Mouse (Mus musculus) kidney, embryonic 15.5 days (tissue): ENCODE measurements around the gene Zfp354a. TPM values are rescaled to one million over a fixed set of nuclear protein-coding genes. Genes with fewer than 3 reads are reported as not detected.
A peak's percentile ranks its signal among the peaks of the same experiment; 100 is the strongest.

Source experiments
- ATAC-seq: fragments of 200-750 bp; cut with Nextera tagmentation; replicated peaks from 2 replicates; pipeline ENCODE4 v1.8.0; 2017; ENCODE audit warnings: moderate TSS enrichment; ENCODE audit not compliant: low FRiP score
- H3K27ac ChIP-seq: fragments of 300-500 bp; sonication (generic); 2 replicates; pipeline ENCODE4 v1.5.1; 2015; ENCODE audit warnings: mild to moderate bottlenecking, inconsistent platforms
- H3K27me3 ChIP-seq: fragments of 300-500 bp; sonication (generic); 2 replicates; pipeline ENCODE4 v1.6.1; 2015; ENCODE audit warnings: inconsistent platforms
- H3K36me3 ChIP-seq: fragments of 300-500 bp; sonication (generic); 2 replicates; pipeline ENCODE4 v1.6.1; 2015; ENCODE audit warnings: inconsistent platforms
- H3K4me1 ChIP-seq: fragments of 300-500 bp; sonication (generic); 2 replicates; pipeline ENCODE4 v1.6.1; 2015; ENCODE audit warnings: inconsistent platforms
- H3K4me2 ChIP-seq: fragments of 300-500 bp; sonication (generic); 2 replicates; pipeline ENCODE4 v1.6.1; 2015; ENCODE audit warnings: moderate library complexity, mild to moderate bottlenecking, inconsistent platforms
- H3K4me3 ChIP-seq: fragments of 300-500 bp; sonication (generic); replicated peaks from 2 replicates; pipeline ENCODE4 v1.5.1; 2015; ENCODE audit warnings: mild to moderate bottlenecking, inconsistent platforms
- H3K9ac ChIP-seq: fragments of 300-500 bp; sonication (generic); 2 replicates; pipeline ENCODE4 v1.6.1; 2015; ENCODE audit warnings: mild to moderate bottlenecking, inconsistent platforms
- H3K9me3 ChIP-seq: fragments of 300-500 bp; sonication (generic); replicated peaks from 2 replicates; pipeline ENCODE4 v1.6.1; 2016; ENCODE audit warnings: inconsistent platforms
- WGBS: fragments of 180-500 bp; shearing (Covaris S2); methylation state at CpG from one replicate; pipeline ENCODE4 v1.1.7; 2015; ENCODE audit warnings: mixed read lengths; 5-methylcytosine and 5-hydroxymethylcytosine counted together
- polyA plus RNA-seq: library from polyadenylated mRNA; unstranded; fragments of >200 nt; fragmentation: Nextera tagmentation; extraction: Ambion mirVana; gene quantifications from 2 replicates; pipeline ENCODE4 v1.2.1, GENCODE M21; 2015

Gene Zfp354a
- polyA plus RNA-seq, 1 experiment from 2014 or later = 9.7 TPM

GRCm38 (mm10) chr11:51053230-51053629 lies 5.8 kb upstream of the Zfp354a start:
- Histone ChIP-seq H3K9me3 (no peaks in the 10 kb centered on the region), H3K27ac (no peak overlapping the region), H3K4me3 (no peak overlapping the region), H3K9ac (no peak overlapping the region), H3K36me3 (no peaks in the 10 kb centered on the region), H3K27me3 (no peaks in the 10 kb centered on the region), H3K4me2 (no peak overlapping the region), H3K4me1 (no peaks in the 10 kb centered on the region)
- 47% methylated on average over 3 of the region's 3 CpGs for WGBS
- no peak for ATAC-seq

GRCm38 (mm10) chr11:51059640-51060039 lies 583 bp downstream of the Zfp354a start:
- H3K27me3 ChIP-seq = no peaks in the 10 kb centered on the region
- peak overlapping the region; percentile 59; the same call in 1 of the 2 replicates for H3K27ac ChIP-seq
- WGBS = 15% methylated on average over 14 of the region's 14 CpGs
- H3K9me3 ChIP-seq = no peaks in the 10 kb centered on the region
- peak overlapping the region; percentile 67 for H3K4me3 ChIP-seq
- H3K4me2 ChIP-seq = peak overlapping the region; percentile 83
- H3K9ac ChIP-seq = peak overlapping the region; percentile 61
- ATAC-seq = no peak; the same call in 1 of the 2 replicates
- peaks cover 33% of the 10 kb centered on the region for H3K36me3 ChIP-seq
- H3K4me1 ChIP-seq = peaks cover 8% of the 10 kb centered on the region

GRCm38 (mm10) chr11:51060981-51061380 lies 1.9 kb downstream of the Zfp354a start:
- Histone ChIP-seq H3K4me2 (no peak overlapping the region), H3K4me1 (peaks cover 8% of the 10 kb centered on the region), H3K4me3 (no peak overlapping the region), H3K9me3 (no peaks in the 10 kb centered on the region), H3K9ac (no peak overlapping the region), H3K36me3 (peaks cover 44% of the 10 kb centered on the region), H3K27ac (no peak overlapping the region), H3K27me3 (no peaks in the 10 kb centered on the region)
- ATAC-seq = no peak
- WGBS = 95% methylated on average over 6 of the region's 6 CpGs

- H3K4me3 ChIP-seq = no peak overlapping the region
- WGBS = 68% methylated on average over 7 of the region's 7 CpGs
- peaks cover 67% of the 10 kb centered on the region for H3K36me3 ChIP-seq
- no peaks in the 10 kb centered on the region for H3K27me3 ChIP-seq
- no peaks in the 10 kb centered on the region for H3K9me3 ChIP-seq
- no peak for ATAC-seq
- peaks cover 8% of the 10 kb centered on the region for H3K4me1 ChIP-seq
- no peak overlapping the region for H3K4me2 ChIP-seq
- H3K27ac ChIP-seq = no peak overlapping the region
- H3K9ac ChIP-seq = no peak overlapping the region
Measured at GRCm38 (mm10) chr11:51063276-51063675, 4.2 kb downstream of the Zfp354a start.

GRCm38 (mm10) chr11:51063841-51064240 lies 4.8 kb downstream of the Zfp354a start:
- peaks cover 8% of the 10 kb centered on the region for H3K4me1 ChIP-seq
- ATAC-seq = no peak
- no peak overlapping the region for H3K27ac ChIP-seq
- no peak overlapping the region for H3K4me3 ChIP-seq
- no peaks in the 10 kb centered on the region for H3K27me3 ChIP-seq
- no peaks in the 10 kb centered on the region for H3K9me3 ChIP-seq
- no peak overlapping the region for H3K9ac ChIP-seq
- H3K4me2 ChIP-seq = no peak overlapping the region
- WGBS = 96% methylated on average over 8 of the region's 8 CpGs
- peaks cover 72% of the 10 kb centered on the region for H3K36me3 ChIP-seq

- Histone ChIP-seq H3K9ac (no peak overlapping the region), H3K27ac (no peak overlapping the region), H3K4me3 (no peak overlapping the region), H3K27me3 (peaks cover 7% of the 10 kb centered on the region; the same call in 1 of the 2 replicates), H3K4me2 (no peak overlapping the region), H3K36me3 (no peaks in the 10 kb centered on the region), H3K9me3 (no peaks in the 10 kb centered on the region), H3K4me1 (no peaks in the 10 kb centered on the region; the same call in 1 of the 2 replicates)
- WGBS = 42% methylated on average over 7 of the region's 7 CpGs
- no peak for ATAC-seq
Measured at GRCm38 (mm10) chr11:51084527-51084926, 25.5 kb downstream of the Zfp354a start.

- no peaks in the 10 kb centered on the region for H3K9me3 ChIP-seq
- H3K9ac ChIP-seq = no peak overlapping the region
- WGBS = 51% methylated on average over 13 of the region's 13 CpGs
- no peaks in the 10 kb centered on the region; the same call in 1 of the 2 replicates for H3K4me1 ChIP-seq
- ATAC-seq = no peak
- H3K4me2 ChIP-seq = no peak overlapping the region
- H3K4me3 ChIP-seq = no peak overlapping the region
- H3K36me3 ChIP-seq = no peaks in the 10 kb centered on the region
- H3K27me3 ChIP-seq = peaks cover 7% of the 10 kb centered on the region; the same call in 1 of the 2 replicates
- H3K27ac ChIP-seq = no peak overlapping the region
Measured at GRCm38 (mm10) chr11:51085269-51085668, 26.2 kb downstream of the Zfp354a start.

GRCm38 (mm10) chr11:51107261-51107660 lies 48.2 kb downstream of the Zfp354a start:
- Histone ChIP-seq H3K4me2 (no peak overlapping the region), H3K36me3 (no peaks in the 10 kb centered on the region), H3K9ac (no peak overlapping the region), H3K27ac (no peak overlapping the region), H3K4me1 (no peaks in the 10 kb centered on the region), H3K4me3 (no peak overlapping the region), H3K9me3 (no peaks in the 10 kb centered on the region), H3K27me3 (no peaks in the 10 kb centered on the region)
- WGBS = 88% methylated on average over 2 of the region's 2 CpGs
- no peak for ATAC-seq

- H3K36me3 ChIP-seq = no peaks in the 10 kb centered on the region
- H3K4me1 ChIP-seq = no peaks in the 10 kb centered on the region
- no peaks in the 10 kb centered on the region for H3K9me3 ChIP-seq
- 60% methylated on average over 3 of the region's 3 CpGs for WGBS
- H3K9ac ChIP-seq = no peak overlapping the region
- no peak overlapping the region for H3K4me2 ChIP-seq
- no peak overlapping the region for H3K27ac ChIP-seq
- H3K27me3 ChIP-seq = no peaks in the 10 kb centered on the region
- ATAC-seq = no peak
- no peak overlapping the region for H3K4me3 ChIP-seq
Measured at GRCm38 (mm10) chr11:51110621-51111020, 51.6 kb downstream of the Zfp354a start.

Other genes with a start within 250 kb of the Zfp354a start
- 29.3 and 31.3 TPM in 2 replicates for gene Zfp354c, start 231.5 kb upstream of the Zfp354a start, polyA plus RNA-seq
- 0.76 and 0.91 TPM in 2 replicates for gene Zfp879, start 217.7 kb upstream of the Zfp354a start, polyA plus RNA-seq
- not detected in 2 replicates for gene Grm6, start 208.6 kb upstream of the Zfp354a start, polyA plus RNA-seq
- gene Zfp454, start 171.6 kb upstream of the Zfp354a start, polyA plus RNA-seq = 8.5 and 9.6 TPM in 2 replicates
- gene Zfp2, start 143.1 kb upstream of the Zfp354a start, polyA plus RNA-seq = 13.9 and 14.5 TPM in 2 replicates
- 1.5 and 1.6 TPM in 2 replicates for gene Zfp354b, start 127.6 kb upstream of the Zfp354a start, polyA plus RNA-seq
- not detected in 2 replicates for gene 4933414I15Rik, start 115.5 kb upstream of the Zfp354a start, polyA plus RNA-seq
- gene Prop1, start 105.5 kb upstream of the Zfp354a start, polyA plus RNA-seq = not detected in 2 replicates
- not detected in 2 replicates for gene Olfr1378, start 92.7 kb upstream of the Zfp354a start, polyA plus RNA-seq
- gene Olfr1377, start 77.3 kb upstream of the Zfp354a start, polyA plus RNA-seq = not detected in 2 replicates
- not detected in 2 replicates for gene Olfr51, start 55.7 kb upstream of the Zfp354a start, polyA plus RNA-seq
- gene Olfr54, start 45.0 kb upstream of the Zfp354a start, polyA plus RNA-seq = not detected in 2 replicates
- gene Olfr1375, start 11.1 kb upstream of the Zfp354a start, polyA plus RNA-seq = not detected in 2 replicates
- not detected in 2 replicates for gene Gm12569, start 161.2 kb downstream of the Zfp354a start, polyA plus RNA-seq
- gene Clk4, start 202.5 kb downstream of the Zfp354a start, polyA plus RNA-seq = 110 and 121 TPM in 2 replicates
- 0.84 and 1.4 TPM in 2 replicates for gene BC049762, start 203.8 kb downstream of the Zfp354a start, polyA plus RNA-seq
- gene Col23a1, start 230.7 kb downstream of the Zfp354a start, polyA plus RNA-seq = 9.6 and 11.5 TPM in 2 replicates